Mouse (Mus musculus) inflammation-experienced regulatory T-cells, adult 16 weeks (primary cell): ENCODE data around the gene Slxl1. TPM values are rescaled to one million over a fixed set of nuclear protein-coding genes. Genes with fewer than 3 reads are reported as not detected.

ENCODE experiments used
- polyA plus RNA-seq: library from polyadenylated mRNA; unstranded; fragments of 100-300 nt; shearing (Covaris generic); gene quantifications from one replicate; pipeline ENCODE4 v1.2.1, GENCODE M21; 2017

Gene Slxl1
- polyA plus RNA-seq, result not detected

GRCm38 (mm10) chrX:55226576-55226975, at the start of gene Slxl1:
Slxl1 (plus strand) TSS chrX:55226876.

